Mouse (Mus musculus) gastrocnemius, postnatal 14 days (tissue): Measurements from ENCODE around the gene Hoxd13. TPM values are rescaled to one million over a fixed set of nuclear protein-coding genes. Genes with fewer than 3 reads are reported as not detected.

Experiments
- DNase-seq: peaks from one replicate; pipeline ENCODE4 v3.0.0; 2021; ENCODE audit warnings: mixed read lengths
- intact Hi-C: fragments of 180-260 bp; cut with DNase I; formaldehyde crosslinking; loops from one replicate; pipeline ENCODE4 v1.15.1; 2025; ENCODE audit warnings: low total_unique reads
- microRNA-seq, 2 experiments: library from miRNA; unstranded; fragments of <30 nt; microRNA quantifications; one replicate each; pipeline ENCODE4 v1.2.0; 2021
- total RNA-seq, 2 experiments: library from RNA; stranded (reverse); gene quantifications; 2 replicates each; pipeline ENCODE4 v1.2.3; 2021

Hoxd13 gene
- total RNA-seq, 2 experiments from 2014 or later: not detected

- intact Hi-C loops: loop anchor here (10.0 kb wide), 1 partner anchor 881 kb away; no protein-coding TSS in a partner anchor
- DNase-seq: no peak
Measured at GRCm38 (mm10) chr2:74714156-74714789, 46.2 kb downstream of the Hoxd13 start.

GRCm38 (mm10) chr2:74714881-74715280, 46.8 kb downstream of the Hoxd13 start:
- no peak for DNase-seq

GRCm38 (mm10) chr2:74715504-74716241, 47.6 kb downstream of the Hoxd13 start:
- intact Hi-C loops: loop anchor here (2.0 to 10.0 kb wide), 3 partner anchors 247 to 879 kb away; no protein-coding TSS in a partner anchor

More at GRCm38 (mm10) chr2:74714881-74715280, 46.8 kb downstream of the Hoxd13 start:
- intact Hi-C loops: loop anchor here (5.0 to 10.0 kb wide), 2 partner anchors 342 to 880 kb away; no protein-coding TSS in a partner anchor

GRCm38 (mm10) chr2:74720384-74720783, 52.3 kb downstream of the Hoxd13 start:
- intact Hi-C loops: no loop called here
- no peak for DNase-seq

More at GRCm38 (mm10) chr2:74715504-74716241, 47.6 kb downstream of the Hoxd13 start:
- peak; percentile 91 for DNase-seq

- intact Hi-C loops: no loop called here
- no peak for DNase-seq
Measured at GRCm38 (mm10) chr2:74720955-74721491, 52.9 kb downstream of the Hoxd13 start.

Small RNA genes lying within 50 kb of the gene (microRNA-seq; reads per million reads assigned to microRNA genes)
- 0 reads per million in 2 experiments for gene Gm44463

Other genes with a start within 250 kb of the Hoxd13 start
- gene Lnpk, start 88.9 kb upstream of the Hoxd13 start, total RNA-seq: 10 to 100 TPM; 42.1 to 59.8 TPM
- gene Evx2, start 8.8 kb upstream of the Hoxd13 start, total RNA-seq: not detected
- gene Hoxd12, start 6.7 kb downstream of the Hoxd13 start, total RNA-seq: not detected
- gene Hoxd11, start 11.2 kb downstream of the Hoxd13 start, total RNA-seq: under 1 TPM in 1 of 2 experiments, not detected in 1; 0.29 TPM
- 1 to 10 TPM; 4.4 to 4.5 TPM for gene Hoxd10, start 23.6 kb downstream of the Hoxd13 start, total RNA-seq
- 10 to 100 TPM; 14.8 to 18.8 TPM for gene Hoxd9, start 29.4 kb downstream of the Hoxd13 start, total RNA-seq
- 10 to 100 TPM; 30.0 to 38.2 TPM for gene Hoxd8, start 36.3 kb downstream of the Hoxd13 start, total RNA-seq
- gene Hoxd3, start 43.6 kb downstream of the Hoxd13 start, total RNA-seq: not detected
- gene Hoxd4, start 43.6 kb downstream of the Hoxd13 start, total RNA-seq: 1 to 10 TPM; 1.4 to 2.7 TPM
- gene Gm28230, start 58.4 kb downstream of the Hoxd13 start, total RNA-seq: under 1 TPM; 0.33 to 0.35 TPM
- gene Hoxd1, start 94.7 kb downstream of the Hoxd13 start, total RNA-seq: not detected
- gene Mtx2, start 157.5 kb downstream of the Hoxd13 start, total RNA-seq: 10 to 100 TPM; 37.2 to 38.9 TPM